Mouse (Mus musculus) limb, embryonic 11.5 days (tissue): ENCODE results near the gene Anxa5. TPM values are rescaled to one million over a fixed set of nuclear protein-coding genes. Genes with fewer than 3 reads are reported as not detected.

ENCODE experiments used
- ATAC-seq: fragments of 200-750 bp; cut with Nextera tagmentation; 2 replicates; pipeline ENCODE4 v1.8.0; 2017; ENCODE audit warnings: low read depth; ENCODE audit not compliant: insufficient number of reproducible peaks, low FRiP score, low TSS enrichment
- DNase-seq: peaks from one replicate; pipeline ENCODE4 v3.0.0-alpha.2; 2015; ENCODE audit warnings: low spot score
- H3K27ac ChIP-seq: fragments of 300-500 bp; sonication (generic); replicated peaks from 2 replicates; pipeline ENCODE4 v1.5.1; 2014; ENCODE audit warnings: low read depth, mild to moderate bottlenecking, low read length
- H3K27me3 ChIP-seq: fragments of 300-500 bp; sonication (generic); 2 replicates; pipeline ENCODE4 v1.6.1; 2014; ENCODE audit warnings: mild to moderate bottlenecking, low read length, mixed read lengths; ENCODE audit not compliant: control insufficient read depth, insufficient read depth
- H3K36me3 ChIP-seq: fragments of 300-500 bp; sonication (generic); 2 replicates; pipeline ENCODE4 v1.6.1; 2014; ENCODE audit warnings: mild to moderate bottlenecking, low read length, moderate library complexity, mixed read lengths; ENCODE audit not compliant: control insufficient read depth, insufficient read depth
- H3K4me1 ChIP-seq: fragments of 300-500 bp; sonication (generic); 2 replicates; pipeline ENCODE4 v1.6.1; 2014; ENCODE audit warnings: low read length, mixed read lengths; ENCODE audit not compliant: control insufficient read depth, insufficient read depth
- H3K4me2 ChIP-seq: fragments of 300-500 bp; sonication (generic); 2 replicates; pipeline ENCODE4 v1.6.1; 2014; ENCODE audit warnings: low read depth, mild to moderate bottlenecking, moderate library complexity; ENCODE audit not compliant: severe bottlenecking
- H3K4me3 ChIP-seq: fragments of 300-500 bp; sonication (generic); 2 replicates; pipeline ENCODE4 v1.5.1; 2014; ENCODE audit warnings: low read depth, low read length
- H3K9ac ChIP-seq: fragments of 300-500 bp; sonication (generic); 2 replicates; pipeline ENCODE4 v1.6.1; 2014; ENCODE audit warnings: mild to moderate bottlenecking, low read length
- H3K9me3 ChIP-seq: fragments of 300-500 bp; sonication (generic); 2 replicates; pipeline ENCODE4 v1.6.1; 2016; ENCODE audit warnings: low read length; ENCODE audit not compliant: control insufficient read depth
- WGBS: fragments of 180-500 bp; shearing (Covaris S2); extraction: QIAGEN DNeasy Blood & Tissue Kit; methylation state at CpG from one replicate; pipeline ENCODE4 v1.1.7; 2014; 5-methylcytosine and 5-hydroxymethylcytosine counted together
- microRNA-seq: library from miRNA; unstranded; fragments of <30 nt; microRNA quantifications from one replicate; pipeline ENCODE4, GENCODE M21; 2016
- polyA plus RNA-seq: library from polyadenylated mRNA; unstranded; fragments of >200 nt; fragmentation: Nextera tagmentation; extraction: Ambion mirVana; gene quantifications from 2 replicates; pipeline ENCODE4 v1.2.1, GENCODE M21; 2014

The Anxa5 gene
- polyA plus RNA-seq, 1 experiment from 2014 or later, result 132 TPM

DNA sequence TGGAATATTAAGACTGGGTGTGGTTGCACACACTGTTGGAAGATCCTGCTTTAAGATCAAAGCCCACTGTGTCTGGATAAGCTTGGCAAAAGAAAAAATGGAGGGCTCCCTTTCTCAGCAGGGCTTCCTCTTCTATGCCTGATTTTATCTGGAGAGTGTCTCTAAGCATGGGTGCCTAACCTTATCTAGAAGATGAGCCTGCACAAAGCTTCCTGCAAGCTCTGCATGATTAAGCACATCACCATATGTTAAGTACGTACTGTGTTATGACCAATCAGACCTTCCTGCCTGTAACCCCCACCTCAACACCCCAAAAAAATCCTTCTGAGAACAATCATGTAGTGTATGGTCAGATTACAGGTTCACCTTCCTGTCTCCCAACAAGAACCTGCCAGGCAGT, 45.3 kb downstream of the Anxa5 start:
- no peak for ATAC-seq
- WGBS, result 93% methylated on average over 1 of the region's 1 CpGs
- Histone ChIP-seq H3K9ac (no peak overlapping the region), H3K4me2 (no peak overlapping the region), H3K27me3 (no peaks in the 10 kb centered on the region), H3K27ac (no peak overlapping the region), H3K9me3 (no peaks in the 10 kb centered on the region), H3K4me3 (no peak overlapping the region), H3K36me3 (no peaks in the 10 kb centered on the region), H3K4me1 (no peaks in the 10 kb centered on the region)
- DNase-seq, result no peak

DNA sequence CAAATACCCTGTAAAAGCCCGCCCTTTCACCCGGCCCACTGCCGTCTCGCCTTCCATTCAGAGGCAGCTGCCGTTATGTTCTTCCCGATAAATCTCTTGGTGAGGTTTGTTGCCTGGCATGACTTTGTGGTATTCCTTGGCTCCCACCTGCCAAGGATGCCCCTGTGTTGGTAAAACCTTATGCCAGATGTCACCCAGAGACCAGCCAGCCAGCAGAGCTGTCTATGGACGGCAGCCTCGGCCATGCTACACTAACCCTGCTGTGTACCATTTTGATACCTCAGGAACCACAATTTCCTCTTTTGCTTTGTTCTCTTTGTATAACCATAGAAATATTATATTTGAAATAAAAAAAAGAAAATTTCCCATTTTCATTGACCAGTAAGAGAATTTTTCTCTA, 48.3 kb downstream of the Anxa5 start:
- ATAC-seq, result no peak
- H3K36me3 ChIP-seq, result no peaks in the 10 kb centered on the region
- WGBS, result 94% methylated on average over 8 of the region's 8 CpGs

DNA sequence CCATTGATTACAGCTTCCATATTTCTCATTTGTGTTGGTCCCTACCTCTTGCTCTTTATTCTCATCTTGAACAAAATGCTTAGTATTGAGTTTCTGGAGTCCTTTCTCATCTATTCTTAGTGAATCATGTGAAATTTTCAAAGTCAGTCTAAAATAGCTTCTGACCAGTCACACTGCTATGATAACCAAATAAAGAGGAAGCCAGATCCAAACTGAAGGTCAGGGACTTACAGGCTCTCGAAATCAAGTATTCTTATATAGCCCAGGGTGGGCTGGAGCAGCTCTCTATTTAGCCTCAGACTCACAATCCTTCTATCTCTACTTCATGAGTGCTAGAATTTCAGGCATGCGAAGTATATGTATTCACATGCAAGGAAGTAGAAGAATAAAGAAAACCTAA, 66.2 kb downstream of the Anxa5 start:
- Histone ChIP-seq H3K27me3 (no peaks in the 10 kb centered on the region), H3K27ac (no peak overlapping the region), H3K4me1 (no peaks in the 10 kb centered on the region), H3K9me3 (no peaks in the 10 kb centered on the region), H3K9ac (no peak overlapping the region), H3K4me3 (no peak overlapping the region), H3K36me3 (no peaks in the 10 kb centered on the region), H3K4me2 (no peak overlapping the region)
- WGBS, result 85% methylated on average over 2 of the region's 2 CpGs
- DNase-seq, result no peak
- ATAC-seq, result no peak

More for the DNA sequence above, 48.3 kb downstream of the Anxa5 start:
- H3K4me3 ChIP-seq, result no peak overlapping the region
- H3K4me1 ChIP-seq, result no peaks in the 10 kb centered on the region
- H3K9me3 ChIP-seq, result no peaks in the 10 kb centered on the region
- no peak overlapping the region for H3K9ac ChIP-seq
- no peaks in the 10 kb centered on the region for H3K27me3 ChIP-seq
- DNase-seq, result no peak
- H3K4me2 ChIP-seq, result no peak overlapping the region
- H3K27ac ChIP-seq, result no peak overlapping the region

DNA sequence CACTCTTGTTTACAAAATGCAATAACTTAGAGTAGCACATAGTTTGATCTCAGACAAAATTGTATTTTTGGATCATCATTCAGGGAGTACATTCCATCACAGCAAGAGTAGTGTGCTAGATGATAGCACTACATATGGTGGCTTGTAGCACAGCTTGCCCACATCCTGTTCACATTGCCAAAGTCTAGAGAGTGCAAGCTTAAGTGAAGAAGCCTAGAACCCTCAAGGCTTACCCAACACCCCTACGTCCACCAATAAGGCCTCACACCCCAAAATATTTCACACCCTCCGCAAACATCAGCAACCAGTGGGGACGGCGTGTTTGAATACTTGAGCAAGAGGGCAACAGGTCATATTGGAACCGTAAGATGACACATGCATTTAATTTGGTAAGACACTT, 68.7 kb downstream of the Anxa5 start:
- DNase-seq (no peak), ATAC-seq (no peak)
- Histone ChIP-seq H3K4me3 (no peak overlapping the region), H3K4me2 (no peak overlapping the region), H3K4me1 (no peaks in the 10 kb centered on the region), H3K27ac (no peak overlapping the region), H3K9ac (no peak overlapping the region), H3K36me3 (no peaks in the 10 kb centered on the region), H3K27me3 (no peaks in the 10 kb centered on the region), H3K9me3 (no peaks in the 10 kb centered on the region)
- 91% methylated on average over 5 of the region's 5 CpGs for WGBS

DNA sequence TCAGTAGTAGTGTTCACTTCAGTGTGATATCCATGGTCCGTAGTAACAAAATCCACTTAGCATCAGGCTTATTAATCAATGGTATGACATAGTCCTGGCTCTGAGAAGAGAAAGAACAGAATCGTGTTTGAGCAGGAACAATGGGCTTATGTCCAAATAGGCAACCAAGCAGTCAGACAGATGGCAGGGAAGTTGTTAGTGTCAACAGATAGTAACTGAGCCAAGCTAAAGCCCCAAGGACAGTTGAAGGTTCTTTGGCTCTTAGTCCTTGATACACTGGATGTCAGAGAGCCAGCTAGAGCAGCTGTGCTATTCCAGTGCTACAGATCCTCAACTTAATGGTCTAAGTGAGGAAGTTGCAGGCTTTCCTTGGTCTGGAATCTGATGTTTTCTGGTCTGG, 69.4 kb downstream of the Anxa5 start:
- Histone ChIP-seq H3K36me3 (no peaks in the 10 kb centered on the region), H3K9ac (no peak overlapping the region), H3K4me1 (no peaks in the 10 kb centered on the region), H3K9me3 (no peaks in the 10 kb centered on the region), H3K27ac (no peak overlapping the region), H3K27me3 (no peaks in the 10 kb centered on the region), H3K4me3 (no peak overlapping the region), H3K4me2 (no peak overlapping the region)
- DNase-seq (no peak), ATAC-seq (no peak)
- WGBS, result 87% methylated on average over 2 of the region's 2 CpGs

DNA sequence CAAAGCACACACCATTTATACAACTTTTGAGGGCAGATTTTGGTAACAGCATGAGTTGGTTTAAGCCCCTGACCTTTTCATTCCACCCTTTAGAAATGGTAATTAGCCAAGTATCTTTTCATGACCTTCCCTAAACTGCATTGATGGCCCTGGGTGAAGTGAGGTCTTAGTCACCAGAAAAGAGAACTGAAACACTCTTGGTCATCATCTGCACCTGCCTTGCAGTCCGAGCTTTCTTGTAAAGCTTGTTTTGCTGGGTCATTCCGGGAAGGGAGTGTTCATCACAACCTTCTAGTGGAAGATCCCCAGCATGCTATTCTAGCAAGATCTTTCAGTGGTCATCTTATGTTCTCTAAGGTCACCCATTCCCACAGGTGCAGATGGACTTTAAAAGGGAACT, 73.8 kb downstream of the Anxa5 start:
- no peak for ATAC-seq
- Histone ChIP-seq H3K4me2 (no peak overlapping the region), H3K4me3 (no peak overlapping the region), H3K9me3 (no peaks in the 10 kb centered on the region), H3K9ac (no peak overlapping the region), H3K27me3 (no peaks in the 10 kb centered on the region), H3K27ac (no peak overlapping the region), H3K4me1 (no peaks in the 10 kb centered on the region), H3K36me3 (no peaks in the 10 kb centered on the region)
- DNase-seq, result no peak
- 85% methylated on average over 2 of the region's 2 CpGs for WGBS

DNA sequence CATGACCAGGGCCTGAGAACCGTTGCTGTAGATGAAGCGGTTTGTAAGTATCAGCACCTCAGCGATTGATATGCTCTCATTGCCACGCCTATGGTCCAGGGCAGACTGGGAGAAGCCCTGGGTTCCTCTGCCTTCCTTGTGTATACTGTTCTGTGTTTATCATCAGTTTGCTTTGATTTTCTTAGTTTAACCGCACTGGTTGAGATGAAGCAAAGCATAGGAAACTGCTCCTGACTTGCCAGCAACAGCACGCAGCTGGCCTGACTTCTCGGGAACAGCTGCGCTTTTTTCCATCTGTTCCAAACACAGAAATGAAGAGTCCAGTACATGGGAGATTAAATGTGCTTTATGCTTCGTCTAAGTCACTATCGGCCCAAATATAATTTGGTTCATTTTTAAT, 75.0 kb downstream of the Anxa5 start:
- H3K27me3 ChIP-seq, result no peaks in the 10 kb centered on the region
- H3K4me3 ChIP-seq, result no peak overlapping the region
- ATAC-seq (no peak), DNase-seq (no peak)
- H3K9ac ChIP-seq, result no peak overlapping the region
- H3K9me3 ChIP-seq, result no peaks in the 10 kb centered on the region
- no peaks in the 10 kb centered on the region for H3K36me3 ChIP-seq
- H3K4me1 ChIP-seq, result no peaks in the 10 kb centered on the region
- no peak overlapping the region for H3K27ac ChIP-seq
- H3K4me2 ChIP-seq, result no peak overlapping the region
- WGBS, result 78% methylated on average over 10 of the region's 10 CpGs

Small RNA genes lying within 50 kb of the gene (microRNA-seq; reads per million reads assigned to microRNA genes)
- gene Mir7009, result not detected

Other genes with a start within 250 kb of the Anxa5 start
- gene 1810062G17Rik, start within 50 bp of the Anxa5 start, polyA plus RNA-seq, result 0.43 and 0.61 TPM in 2 replicates
- not detected in 2 replicates for gene Gm11549, start 45.9 kb upstream of the Anxa5 start, polyA plus RNA-seq
- gene Exosc9, start 76.7 kb upstream of the Anxa5 start, polyA plus RNA-seq, result 81.4 and 92.2 TPM in 2 replicates
- 277 and 284 TPM in 2 replicates for gene Ccna2, start 96.3 kb upstream of the Anxa5 start, polyA plus RNA-seq
- 18.1 and 20.8 TPM in 2 replicates for gene Bbs7, start 137.6 kb upstream of the Anxa5 start, polyA plus RNA-seq
- gene Trpc3, start 214.3 kb upstream of the Anxa5 start, polyA plus RNA-seq, result 3.3 and 5.0 TPM in 2 replicates